Mouse (Mus musculus) fibroblast of lung, adult 2 months (primary cell): Measurements from ENCODE around the gene Itsn1.

Experiments used
- DNase-seq: peaks from one replicate; pipeline ENCODE4 v3.0.0-alpha.2; 2011; ENCODE audit warnings: low read depth

Gene Itsn1

GRCm38 (mm10) chr16:91873695-91874094 lies 144.6 kb downstream of the Itsn1 start:
- no peak for DNase-seq

- DNase-seq = no peak
Measured at GRCm38 (mm10) chr16:91875567-91876344, 146.7 kb downstream of the Itsn1 start.

DNA sequence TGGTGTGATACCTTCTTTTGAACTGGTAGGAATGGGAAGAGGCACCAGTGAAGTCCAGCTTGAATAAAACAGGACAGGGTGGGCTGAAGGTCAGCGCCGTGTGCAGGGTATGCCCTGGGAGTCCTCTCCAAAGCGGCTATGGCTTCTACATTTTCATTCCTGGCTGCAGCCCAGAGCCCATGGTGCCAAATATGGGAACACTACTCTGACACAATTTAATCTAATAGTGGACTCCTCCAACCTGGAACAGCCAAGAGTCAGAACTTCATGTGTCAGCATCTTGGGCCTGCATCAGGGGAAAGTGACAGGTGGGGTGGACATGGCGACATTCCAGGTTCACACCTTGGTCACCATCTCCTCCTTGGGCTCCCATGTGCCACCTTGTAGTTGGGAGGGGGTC lies 147.4 kb downstream of the Itsn1 start:
- no peak for DNase-seq

DNA sequence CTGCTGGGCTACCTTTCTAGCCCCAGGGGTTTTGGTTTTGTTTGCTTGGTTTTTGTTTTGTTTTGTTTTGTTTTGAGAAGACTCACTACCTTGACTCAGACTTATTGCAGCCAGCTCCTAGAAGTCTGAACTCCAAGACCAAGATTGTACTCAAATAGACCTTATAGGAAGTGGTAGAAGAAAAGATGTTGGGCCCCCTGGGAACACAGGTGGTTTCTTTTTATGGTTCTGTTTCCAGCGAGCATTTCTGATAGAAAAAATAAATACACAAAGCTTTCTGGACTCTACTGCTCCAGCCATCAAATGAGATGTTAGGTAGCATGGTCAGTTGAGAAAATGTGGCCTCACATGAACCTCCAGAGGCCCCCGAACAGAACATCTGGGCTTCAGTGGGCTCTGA lies 150.0 kb downstream of the Itsn1 start:
- DNase-seq = no peak

DNA sequence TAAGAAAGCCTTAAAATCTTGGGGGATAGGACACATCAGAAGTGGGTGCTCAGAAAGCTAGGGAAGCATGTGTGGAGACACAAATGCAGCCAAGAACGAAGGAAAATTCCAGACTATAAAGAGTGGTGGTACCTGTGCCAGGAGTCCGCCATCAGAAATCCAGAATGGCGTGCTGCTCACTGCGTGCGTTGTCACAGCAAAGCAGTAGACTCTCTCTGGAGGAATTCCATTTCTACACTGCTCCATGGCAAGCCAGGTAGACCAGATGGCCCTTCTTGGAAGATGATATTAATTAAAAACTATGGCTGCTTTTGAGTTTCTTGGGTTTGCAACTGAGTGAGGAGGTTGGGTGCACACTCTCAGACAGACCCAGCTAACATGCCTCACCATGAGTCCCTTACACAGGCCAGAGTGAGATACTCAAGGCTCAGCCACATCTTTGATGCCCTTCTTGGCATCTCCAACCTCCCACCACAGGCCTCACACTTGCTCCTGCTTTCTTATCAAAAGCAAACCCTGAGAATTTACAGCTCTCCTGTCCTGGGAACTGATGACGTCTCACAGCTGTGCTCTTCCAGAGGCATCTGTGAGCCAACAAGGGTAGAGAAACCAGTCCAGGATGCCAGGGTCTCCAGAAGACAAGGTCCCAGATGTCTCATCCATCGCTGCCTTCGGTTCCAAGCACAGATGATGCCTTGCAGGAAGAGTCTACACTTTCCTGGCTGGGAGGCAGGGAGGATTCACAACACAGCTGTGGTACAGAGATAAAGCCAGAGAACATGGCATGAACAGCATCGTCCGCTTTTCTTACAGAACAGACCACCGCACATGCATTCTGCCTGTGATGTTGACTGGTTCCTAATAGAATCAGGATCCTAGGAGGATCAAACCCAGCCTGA lies 152.0 kb downstream of the Itsn1 start:
- DNase-seq = no peak

GRCm38 (mm10) chr16:91882168-91882859 lies 153.2 kb downstream of the Itsn1 start:
- no peak for DNase-seq

DNA sequence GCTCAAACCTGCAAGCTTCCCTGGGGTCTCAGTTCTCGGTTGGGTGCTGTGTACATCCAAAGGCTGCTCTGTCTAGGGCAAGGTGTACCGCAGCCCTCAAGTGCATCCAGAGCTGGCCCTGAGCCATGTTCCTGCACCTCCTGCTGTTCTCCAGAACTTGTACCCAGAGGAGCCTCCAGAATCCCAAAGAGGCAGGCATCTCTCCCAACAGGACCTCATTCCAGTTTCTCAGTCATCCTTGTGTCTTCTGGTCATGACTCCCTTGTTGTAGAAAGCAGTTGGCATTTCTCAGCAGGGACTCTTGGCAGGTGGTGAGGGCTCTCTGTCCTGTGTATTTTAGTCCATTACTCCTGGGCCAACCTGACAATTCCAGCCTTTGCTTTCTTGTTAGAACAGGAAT lies 154.6 kb downstream of the Itsn1 start:
- DNase-seq = no peak

DNA sequence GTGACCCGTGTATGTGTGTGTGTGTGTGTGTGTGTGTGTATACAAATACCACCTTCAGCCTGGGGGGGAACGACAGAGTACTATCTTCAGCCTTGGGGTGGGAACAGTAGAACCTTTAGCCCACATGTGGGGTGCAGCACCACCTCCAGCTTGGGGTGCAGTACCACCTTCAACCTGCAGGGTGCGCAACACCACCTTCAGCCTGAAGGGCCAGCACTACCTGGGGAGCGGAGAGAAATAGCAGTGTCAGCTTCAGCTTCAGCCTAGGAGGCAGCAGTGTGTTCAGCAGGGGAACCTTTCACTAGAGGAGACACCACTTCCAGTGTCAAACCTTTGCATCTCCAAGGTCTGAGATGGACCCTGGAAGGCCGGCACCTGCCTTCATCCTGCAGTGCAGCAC lies 155.1 kb downstream of the Itsn1 start:
- DNase-seq = no peak

DNA sequence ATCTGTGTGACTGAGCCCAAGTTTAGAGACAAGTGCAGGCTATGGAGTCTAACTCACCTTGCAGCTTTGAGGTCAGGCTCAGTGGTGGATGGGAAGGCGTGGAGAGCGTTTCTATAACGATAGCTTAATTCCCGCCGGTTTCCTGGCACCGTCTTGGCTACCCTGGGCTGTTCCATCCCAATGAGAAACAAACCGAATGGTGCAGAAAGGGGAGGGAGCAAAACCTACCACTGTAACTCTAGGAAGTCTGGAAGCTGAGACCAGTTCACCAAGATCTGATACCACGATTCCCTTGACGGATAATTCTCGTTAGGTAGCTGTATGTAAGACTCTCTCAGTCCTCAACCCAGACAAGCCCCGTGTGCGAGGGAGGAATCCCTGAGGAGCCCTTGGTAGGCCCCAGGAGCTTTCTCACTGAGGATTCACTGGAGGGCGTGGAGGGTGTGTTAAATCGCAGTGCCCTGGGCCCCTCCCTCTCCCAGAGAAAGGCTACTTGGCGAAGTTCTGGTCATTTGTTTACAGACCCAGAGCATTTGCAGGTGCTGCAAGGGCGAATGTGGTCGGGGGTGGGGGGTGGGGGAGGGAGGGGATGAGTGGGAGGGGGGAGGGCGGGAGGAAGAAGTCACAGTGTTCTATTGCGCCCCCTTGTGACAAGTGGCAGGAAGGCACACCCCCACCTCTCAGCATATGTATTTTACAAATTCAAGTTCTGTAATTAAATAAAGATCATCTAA lies 156.5 kb downstream of the Itsn1 start:
- no peak for DNase-seq

DNA sequence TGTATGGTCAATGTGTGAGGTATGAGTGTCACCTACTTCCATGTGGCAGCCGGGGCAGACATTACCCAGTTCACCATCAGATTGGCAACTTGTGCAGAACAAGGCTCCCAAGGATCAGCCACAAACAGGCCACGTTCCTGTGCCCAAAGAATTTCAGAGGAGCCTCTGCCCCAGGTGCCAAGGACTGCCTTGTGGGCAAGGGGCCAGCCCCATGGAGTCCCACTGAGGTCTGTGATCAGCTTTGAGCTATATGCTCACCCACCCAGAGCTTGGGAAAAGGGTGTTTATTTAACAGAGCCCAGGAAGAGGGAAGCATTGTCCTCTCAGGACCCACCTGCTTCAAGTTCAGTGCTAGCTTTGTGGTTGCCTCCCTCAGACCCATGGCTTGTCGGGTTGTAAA lies 159.3 kb downstream of the Itsn1 start:
- no peak for DNase-seq

DNA sequence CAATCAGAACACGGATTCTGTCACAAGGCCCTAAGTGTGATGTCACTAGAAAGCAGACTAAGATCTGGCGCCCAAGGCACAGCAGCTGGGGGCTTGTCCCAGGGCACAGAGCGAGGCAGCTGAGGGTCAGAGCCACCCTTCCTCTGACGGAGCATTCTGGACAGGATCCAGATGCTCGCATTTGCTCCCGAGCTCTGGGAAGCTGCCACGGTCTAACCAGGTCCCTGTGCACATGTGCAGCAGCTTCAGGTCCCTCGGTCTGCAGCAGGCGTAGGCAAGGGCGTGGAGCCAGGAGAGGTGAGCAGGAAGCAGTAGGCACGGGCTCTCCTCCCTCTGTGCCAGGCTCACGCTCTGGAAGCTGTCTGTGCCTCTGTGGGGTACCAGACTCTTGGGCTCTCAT lies 160.8 kb downstream of the Itsn1 start:
- no peak for DNase-seq

- no peak for DNase-seq
Measured at GRCm38 (mm10) chr16:91891218-91891617, 162.1 kb downstream of the Itsn1 start.

DNA sequence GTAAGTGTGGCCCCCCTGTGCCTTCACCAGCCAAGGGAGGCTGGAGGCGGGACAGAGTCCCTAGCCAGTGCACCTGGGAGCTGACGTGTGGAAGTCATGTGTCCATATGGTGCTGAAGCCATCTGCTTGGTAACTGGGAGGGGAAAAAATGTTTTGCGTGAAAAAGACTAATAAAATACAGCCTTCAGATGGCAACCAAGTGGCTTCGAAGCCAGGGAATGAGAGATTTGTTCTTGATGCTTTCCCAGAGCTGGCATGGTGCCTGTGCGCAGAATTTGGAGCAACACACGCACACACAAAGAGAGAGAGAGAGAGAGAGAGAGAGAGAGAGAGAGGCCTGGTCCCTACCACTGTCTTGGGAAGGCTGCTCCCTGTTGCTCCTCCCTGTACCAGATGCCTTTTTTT lies 167.3 kb downstream of the Itsn1 start:
- DNase-seq = no peak

DNA sequence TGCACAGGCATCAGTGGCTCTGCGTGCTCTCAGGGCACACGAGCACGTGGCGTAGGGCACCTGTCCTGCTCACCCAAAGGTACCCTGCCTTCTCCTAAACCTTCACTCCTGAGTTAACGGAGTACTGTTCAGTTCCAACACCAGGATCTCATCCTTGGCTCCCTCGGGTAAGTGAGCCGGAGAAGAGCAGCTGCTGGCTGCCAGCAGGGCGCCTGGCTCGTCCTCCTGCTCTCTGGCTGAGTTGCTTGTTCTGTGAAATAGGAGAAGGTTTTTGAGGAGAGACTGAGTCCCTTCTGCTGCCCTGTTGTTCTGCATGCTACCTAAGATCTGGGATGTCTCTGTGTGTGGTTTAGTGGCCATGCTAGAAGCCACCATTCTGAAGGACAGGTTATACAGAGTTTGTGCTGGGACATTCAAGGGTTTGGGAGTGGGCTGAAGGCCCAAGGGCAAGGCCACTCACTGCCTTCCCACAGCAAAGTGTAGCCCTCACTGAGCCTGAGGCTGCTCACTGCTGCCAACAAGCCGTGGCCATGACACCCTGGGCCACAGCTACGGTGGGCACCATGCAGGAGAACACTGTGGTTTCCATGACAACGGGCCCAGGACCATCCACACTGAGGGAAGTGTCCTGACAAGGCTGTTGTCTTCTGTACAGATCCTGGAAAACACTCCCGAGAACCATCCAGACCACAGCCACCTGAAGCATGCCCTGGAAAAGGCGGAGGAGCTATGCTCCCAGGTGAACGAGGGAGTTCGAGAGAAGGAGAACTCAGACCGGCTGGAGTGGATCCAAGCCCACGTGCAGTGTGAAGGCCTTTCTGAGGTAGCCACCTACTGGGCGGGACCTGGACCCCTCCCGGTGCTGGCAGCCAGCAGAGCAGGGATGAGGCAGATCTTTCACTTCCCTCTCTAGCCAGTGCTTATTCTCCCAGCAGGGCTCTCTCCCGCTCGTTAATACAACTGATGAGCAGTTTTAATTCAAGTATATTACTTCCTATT lies 170.1 kb downstream of the Itsn1 start:
- no peak for DNase-seq

DNA sequence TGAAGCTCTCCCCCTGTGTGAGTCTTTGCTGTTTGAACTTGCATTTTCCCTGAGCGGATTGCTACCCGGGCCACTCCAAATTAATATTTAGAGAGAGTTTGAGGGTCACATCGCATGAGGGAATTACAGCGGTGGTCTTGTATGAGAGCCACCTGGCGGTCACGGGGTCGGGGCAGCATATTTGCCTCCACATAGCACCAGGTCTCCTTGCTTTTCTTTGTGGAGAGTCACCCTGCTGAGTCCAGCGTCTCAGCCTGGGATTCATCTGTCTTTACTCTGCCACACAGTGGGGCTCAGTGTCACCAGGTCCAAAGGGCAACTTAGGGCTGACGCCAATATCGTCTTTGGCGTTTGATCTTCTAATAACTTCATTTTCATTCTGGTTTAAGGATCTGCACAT lies 171.2 kb downstream of the Itsn1 start:
- no peak for DNase-seq

- no peak for DNase-seq
Measured at GRCm38 (mm10) chr16:91903801-91904506, 174.9 kb downstream of the Itsn1 start.

GRCm38 (mm10) chr16:91905127-91905860 lies 176.2 kb downstream of the Itsn1 start:
- no peak for DNase-seq

DNA sequence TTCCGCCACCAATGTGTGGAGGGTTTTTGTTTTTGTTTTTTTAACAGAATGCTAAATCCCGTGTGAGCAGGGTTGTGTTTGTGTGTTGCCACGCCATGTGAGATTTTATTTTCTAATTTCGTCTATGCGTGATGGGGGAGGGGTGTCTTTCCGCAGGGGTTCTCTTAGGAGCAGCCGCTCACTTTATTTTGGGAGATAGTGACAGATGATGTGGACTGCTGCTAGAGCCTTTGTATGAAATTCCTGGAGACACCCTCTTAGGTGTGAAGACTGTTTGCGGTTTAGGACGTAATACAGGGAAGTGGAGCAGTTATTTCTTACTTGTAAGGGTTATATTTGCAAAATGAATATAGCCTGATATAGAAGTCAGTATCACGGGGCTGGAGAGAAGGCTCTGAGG lies 176.9 kb downstream of the Itsn1 start:
- no peak for DNase-seq

DNA sequence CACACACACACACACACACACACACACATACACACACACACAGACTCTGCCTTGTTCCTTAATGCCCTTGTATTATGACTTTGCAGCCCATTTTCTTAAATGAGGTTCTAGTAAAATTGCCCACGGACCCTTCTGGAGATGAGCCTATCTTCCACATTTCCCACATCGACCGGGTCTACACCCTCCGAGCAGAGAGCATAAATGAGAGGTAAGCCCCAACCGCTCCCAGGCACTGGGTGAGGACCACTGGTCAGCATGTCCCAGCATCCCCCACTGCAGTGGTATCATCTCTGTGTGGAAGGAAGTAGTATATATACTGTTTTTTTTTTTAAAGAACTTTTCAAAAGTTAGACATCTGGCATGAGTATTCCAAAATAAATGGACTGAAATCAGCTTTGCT lies 177.6 kb downstream of the Itsn1 start:
- DNase-seq = no peak
